In the genomic region with DNA sequence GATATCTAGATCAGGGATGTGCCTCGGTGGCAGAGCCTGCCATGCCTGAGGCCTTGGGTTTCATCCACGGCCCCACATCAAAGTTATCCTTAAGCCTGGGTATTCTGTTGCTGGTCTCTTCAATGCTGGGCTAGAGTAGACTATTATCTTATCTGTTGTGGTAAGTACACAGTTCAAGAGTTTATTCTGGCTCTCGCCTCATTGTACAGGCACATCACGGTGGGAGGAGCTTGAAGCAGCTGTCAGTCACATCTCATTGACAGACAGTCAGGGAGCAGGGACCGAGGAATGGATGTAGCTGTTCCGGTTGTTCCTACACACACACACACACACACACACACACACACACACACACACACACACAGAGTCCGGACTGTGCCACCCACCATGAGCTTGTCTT, we compare ENCODE assay signal across 21 mouse cellular contexts. TPM values are rescaled to one million over a fixed set of nuclear protein-coding genes. Genes with fewer than 3 reads are reported as not detected.
DNase-seq lines count a peak whose midpoint lies in the region; ATAC-seq and TF ChIP-seq lines count a peak whose summit lies in the region.
"Had no signal": no experiment of that assay in that cellular context is flagged by ENCODE, and none has a peak within 500 bp of the region (broad histone marks: within the 10 kb centered on the region; RNA-seq: fewer than 3 reads in every experiment).

No protein-coding gene starts in this region.

- TF ChIP-seq CTCF in intestine, postnatal 0 days (IDR thresholded peaks at IDR 0.05; ENCODE audit: low read depth): no peak
- no peak for TF ChIP-seq CTCF in lung, adult 2 months (IDR thresholded peaks at IDR 0.05; ENCODE audit: insufficient read depth, low read length)

- peaks cover 13% of the 10 kb centered on the region for H3K9me3 ChIP-seq in erythroblast, embryonic 14.5 days (ENCODE audit: control insufficient read depth, low read length)
- H3K9me3 ChIP-seq in intestine, embryonic 16.5 days (ENCODE audit: control insufficient read depth, low read length): no peaks in the 10 kb centered on the region
- no peaks in the 10 kb centered on the region for H3K9me3 ChIP-seq in intestine, postnatal 0 days (ENCODE audit: control insufficient read depth)
- peaks cover 5% of the 10 kb centered on the region; the same call in 1 of the 2 replicates for H3K9me3 ChIP-seq in liver, embryonic 12.5 days (replicated peaks)
- H3K9me3 ChIP-seq: midbrain, embryonic 15.5 days had no signal

- TF ChIP-seq POLR2A in lung, adult 2 months (IDR thresholded peaks at IDR 0.05; ENCODE audit: borderline replicate concordance, extremely low read depth, low read depth, low read length): no peak

- peaks cover 2% of the 10 kb centered on the region; the same call in 1 of the 2 replicates for H3K27me3 ChIP-seq in erythroblast, embryonic 14.5 days (ENCODE audit: control insufficient read depth)
- no peaks in the 10 kb centered on the region for H3K27me3 ChIP-seq in intestine, embryonic 16.5 days (replicated peaks; ENCODE audit: control insufficient read depth, insufficient read depth, low read length)
- no peaks in the 10 kb centered on the region for H3K27me3 ChIP-seq in intestine, postnatal 0 days (replicated peaks; ENCODE audit: control insufficient read depth, insufficient read depth, low read length)
- no peaks in the 10 kb centered on the region for H3K27me3 ChIP-seq in liver, embryonic 12.5 days (replicated peaks)
- H3K27me3 ChIP-seq: megakaryocyte, embryonic 14.5 days; midbrain, embryonic 15.5 days had no signal

- ATAC-seq in erythroblast, adult 5-6 weeks (replicated peaks; ENCODE audit: low FRiP score, poor library complexity, severe bottlenecking): no peak
- peak; percentile 47; the same call in 1 of the 2 replicates for ATAC-seq in intestine, embryonic 16.5 days
- ATAC-seq in intestine, postnatal 0 days: no peak; the same call in 1 of the 2 replicates
- peak; percentile 64 for ATAC-seq in liver, embryonic 12.5 days
- ATAC-seq in megakaryocyte progenitor cell, adult 5-6 weeks (replicated peaks; ENCODE audit: poor library complexity): peak; percentile 70
- ATAC-seq: CD4-positive, CD25-positive, alpha-beta regulatory T cell, adult 4 months; forebrain, postnatal 0 days; hindbrain, embryonic 16.5 days; midbrain, embryonic 15.5 days had no signal

- H3K4me2 ChIP-seq in intestine, embryonic 16.5 days (ENCODE audit: low read depth, low read length): no peak overlapping the region
- no peak overlapping the region for H3K4me2 ChIP-seq in intestine, postnatal 0 days (replicated peaks; ENCODE audit: low read depth)
- H3K4me2 ChIP-seq in liver, embryonic 12.5 days: peak overlapping the region; percentile 47
- H3K4me2 ChIP-seq: midbrain, embryonic 15.5 days had no signal

- 67% methylated on average over 7 of the region's 7 CpGs for WGBS in intestine, embryonic 16.5 days
- 51% methylated on average over 7 of the region's 7 CpGs for WGBS in intestine, postnatal 0 days
- WGBS in liver, embryonic 12.5 days (ENCODE audit: insufficient replicate concordance): 18% methylated on average over 7 of the region's 7 CpGs
- 79% methylated on average over 7 of the region's 7 CpGs for whole genome bisulfite sequencing in lung, adult 2 months

- peak overlapping the region; percentile 15 for H3K4me3 ChIP-seq in erythroblast, embryonic 14.5 days (replicated peaks)
- no peak overlapping the region for H3K4me3 ChIP-seq in intestine, embryonic 16.5 days (ENCODE audit: low read length)
- H3K4me3 ChIP-seq in intestine, postnatal 0 days (ENCODE audit: low read depth, low read length): no peak overlapping the region
- H3K4me3 ChIP-seq in liver, embryonic 12.5 days: no peak overlapping the region
- no peak overlapping the region for H3K4me3 ChIP-seq in lung, adult 2 months (replicated peaks; ENCODE audit: extremely low read depth, low read depth, low read length)
- H3K4me3 ChIP-seq: layer of hippocampus, adult 2 months; midbrain, embryonic 15.5 days; myocyte had no signal

- peaks cover 24% of the 10 kb centered on the region for H3K36me3 ChIP-seq in erythroblast, embryonic 14.5 days (ENCODE audit: control insufficient read depth)
- no peaks in the 10 kb centered on the region for H3K36me3 ChIP-seq in intestine, embryonic 16.5 days (ENCODE audit: control insufficient read depth, insufficient read depth, low read length)
- no peaks in the 10 kb centered on the region; the same call in 1 of the 2 replicates for H3K36me3 ChIP-seq in intestine, postnatal 0 days (ENCODE audit: control insufficient read depth, insufficient read depth)
- peaks cover 26% of the 10 kb centered on the region for H3K36me3 ChIP-seq in liver, embryonic 12.5 days
- H3K36me3 ChIP-seq: midbrain, embryonic 15.5 days had no signal

- no peak overlapping the region for H3K9ac ChIP-seq in intestine, embryonic 16.5 days (ENCODE audit: low read depth, low read length)
- no peak overlapping the region for H3K9ac ChIP-seq in intestine, postnatal 0 days (ENCODE audit: low read depth, low read length)
- H3K9ac ChIP-seq in liver, embryonic 12.5 days: 0 out of 2 replicates have a peak overlapping the region, but pooled peaks have one; percentile 8
- H3K9ac ChIP-seq: forebrain, postnatal 0 days; midbrain, embryonic 15.5 days had no signal

- H3K27ac ChIP-seq in intestine, embryonic 16.5 days (ENCODE audit: low read length): no peak overlapping the region
- no peak overlapping the region for H3K27ac ChIP-seq in intestine, postnatal 0 days (ENCODE audit: low read depth, low read length)
- peak overlapping the region; percentile 72 for H3K27ac ChIP-seq in liver, embryonic 12.5 days
- H3K27ac ChIP-seq: layer of hippocampus, adult 2 months; midbrain, embryonic 15.5 days had no signal

- peaks cover 55% of the 10 kb centered on the region for H3K4me1 ChIP-seq in erythroblast, embryonic 14.5 days (ENCODE audit: control insufficient read depth)
- H3K4me1 ChIP-seq in intestine, embryonic 16.5 days (ENCODE audit: control insufficient read depth, insufficient read depth, low read length): peaks cover 7% of the 10 kb centered on the region; the same call in 1 of the 2 replicates
- no peaks in the 10 kb centered on the region for H3K4me1 ChIP-seq in intestine, postnatal 0 days (replicated peaks; ENCODE audit: control insufficient read depth, insufficient read depth, low read length)
- peaks cover 74% of the 10 kb centered on the region for H3K4me1 ChIP-seq in liver, embryonic 12.5 days
- H3K4me1 ChIP-seq in lung, adult 2 months (ENCODE audit: control insufficient read depth, insufficient read depth, low read length): peaks cover 13% of the 10 kb centered on the region

- DNase-seq in gastrocnemius, postnatal 4 days (ENCODE audit: low spot score in 2 of 2): no peak
- DNase-seq in lung, adult 2 months: no peak
- DNase-seq: cerebellum, adult 2 months; forebrain, postnatal 0 days; heart, postnatal 36 days; kidney, adult 2 months; kidney, postnatal 14 days; layer of hippocampus, postnatal 36 days; lung, postnatal 10 days had no signal

RNA-seq across cellular contexts. Expression of gene Psen2, which starts 15.3 kb away (rescaled TPM):
- 0.46 and 0.60 TPM in 2 replicates for polyA plus RNA-seq in erythroblast, embryonic 14.5 days (2012)
- 7.5 and 7.9 TPM in 2 replicates for total RNA-seq in erythroblast, adult 5-6 weeks (2015; ENCODE audit: low replicate concordance)
- total RNA-seq in erythroblast, adult 5-6 weeks (2017; ENCODE audit: low replicate concordance): 7.2 and 7.4 TPM in 2 replicates
- polyA plus RNA-seq in intestine, embryonic 16.5 days (2015; fragmentation: Nextera tagmentation; extraction: Ambion mirVana): 22.6 and 25.2 TPM in 2 replicates
- 12.3 and 14.8 TPM in 2 replicates for polyA plus RNA-seq in intestine, postnatal 0 days (2015; fragmentation: Nextera tagmentation; extraction: Ambion mirVana)
- polyA plus RNA-seq in liver, embryonic 12.5 days (2016; fragmentation: Nextera tagmentation; extraction: Ambion mirVana): 20.9 and 21.3 TPM in 2 replicates
- 18.9 and 19.5 TPM in 2 replicates for total RNA-seq in megakaryocyte progenitor cell, adult 5-6 weeks (2015)
- 24.9 and 27.2 TPM in 2 replicates for total RNA-seq in megakaryocyte progenitor cell, adult 5-6 weeks (2017)
- 10 to 100 TPM; 13.6 to 13.8 TPM for total RNA-seq in gastrocnemius, postnatal 4 days (2021)
- 70.0 and 74.4 TPM in 2 replicates for polyA plus RNA-seq in lung, adult 2 months (2012; rRNA removed)

RNA-seq across cellular contexts. Expression of gene Coq8a, which starts 48.5 kb away (rescaled TPM):
- 0.41 TPM in 2 replicates for polyA plus RNA-seq in erythroblast, embryonic 14.5 days (2012)
- total RNA-seq in erythroblast, adult 5-6 weeks (2015; ENCODE audit: low replicate concordance): 7.3 TPM in 1 of 2 replicates, not detected in the other
- total RNA-seq in erythroblast, adult 5-6 weeks (2017; ENCODE audit: low replicate concordance): 2.0 TPM in 1 of 2 replicates, not detected in the other
- polyA plus RNA-seq in intestine, embryonic 16.5 days (2015; fragmentation: Nextera tagmentation; extraction: Ambion mirVana): 24.8 and 30.4 TPM in 2 replicates
- polyA plus RNA-seq in intestine, postnatal 0 days (2015; fragmentation: Nextera tagmentation; extraction: Ambion mirVana): 28.6 and 29.7 TPM in 2 replicates
- 5.0 and 7.8 TPM in 2 replicates for polyA plus RNA-seq in liver, embryonic 12.5 days (2016; fragmentation: Nextera tagmentation; extraction: Ambion mirVana)
- 1.3 and 2.6 TPM in 2 replicates for total RNA-seq in megakaryocyte progenitor cell, adult 5-6 weeks (2015)
- 7.2 and 8.9 TPM in 2 replicates for total RNA-seq in megakaryocyte progenitor cell, adult 5-6 weeks (2017)
- total RNA-seq in gastrocnemius, postnatal 4 days (2021): 100 to 1,000 TPM; 294 to 313 TPM
- polyA plus RNA-seq in lung, adult 2 months (2012; rRNA removed): 11.1 and 37.6 TPM in 2 replicates

Comparison
In these comparisons a context has a peak if more than half of its experiments do, and no peak if none do; other contexts are left out.
1. ATAC-seq: peak in intestine, embryonic 16.5 days (single experiment), liver, embryonic 12.5 days (single experiment) and megakaryocyte progenitor cell, adult 5-6 weeks (single experiment); none in erythroblast, adult 5-6 weeks (single experiment) and intestine, postnatal 0 days (single experiment).